Mouse (Mus musculus) ES-E14 (cell line): ENCODE results near the gene Lrguk. TPM values are rescaled to one million over a fixed set of nuclear protein-coding genes. Genes with fewer than 3 reads are reported as not detected.

Experiments
- DNase-seq: peaks from one replicate; pipeline ENCODE4 v3.0.0-alpha.2; 2013; ENCODE audit warnings: low read depth, low spot score
- H3K27ac ChIP-seq: 2 replicates; pipeline ENCODE4 v1.5.1; 2012; ENCODE audit warnings: low read depth, mild to moderate bottlenecking, low read length, moderate library complexity, mixed read lengths; ENCODE audit not compliant: poor library complexity, insufficient read depth, severe bottlenecking
- H3K36me3 ChIP-seq: 2 replicates; pipeline ENCODE4 v1.6.1; 2012; ENCODE audit warnings: mild to moderate bottlenecking, low read length, moderate library complexity, mixed read lengths; ENCODE audit not compliant: control insufficient read depth, poor library complexity, insufficient read depth, severe bottlenecking
- H3K4me1 ChIP-seq, 2 experiments: fragments of 150-350 bp in 1 of 2; sonication (generic) in 1 of 2; 2 replicates each; pipeline ENCODE4 v1.6.1; 2012; ENCODE audit warnings: low read length in 2 of 2, mild to moderate bottlenecking in 1 of 2, mixed read lengths in 1 of 2; ENCODE audit not compliant: control insufficient read depth in 2 of 2, insufficient read depth in 2 of 2, poor library complexity in 1 of 2
- H3K4me3 ChIP-seq, 2 experiments: fragments of 150-350 bp in 1 of 2; sonication (generic) in 1 of 2; 2 replicates each; pipeline ENCODE4 v1.5.1; 2012; ENCODE audit warnings: low read length in 2 of 2, low read depth in 1 of 2, mild to moderate bottlenecking in 1 of 2, mixed read lengths in 1 of 2; ENCODE audit not compliant: insufficient read depth in 1 of 2, poor library complexity in 1 of 2, severe bottlenecking in 1 of 2
- H3K9ac ChIP-seq: 2 replicates; pipeline ENCODE4 v1.6.1; 2012; ENCODE audit warnings: low read depth, mild to moderate bottlenecking, low read length, mixed read lengths; ENCODE audit not compliant: poor library complexity, insufficient read depth, severe bottlenecking
- H3K9me3 ChIP-seq: fragments of 150-350 bp; sonication (generic); 2 replicates; pipeline ENCODE4 v1.6.1; 2012; ENCODE audit warnings: low read depth, mild to moderate bottlenecking, low read length; ENCODE audit not compliant: control insufficient read depth, insufficient read depth
- CHD2 ChIP-seq: IDR thresholded peaks from 2 replicates; pipeline ENCODE4 v1.6.1; 2014; ENCODE audit warnings: mild to moderate bottlenecking, low read depth, low read length, inconsistent platforms
- HCFC1 ChIP-seq: IDR thresholded peaks from 2 replicates; pipeline ENCODE4 v1.6.1; 2012; ENCODE audit warnings: low read length, inconsistent platforms, borderline replicate concordance; ENCODE audit not compliant: insufficient read depth
- MAFK ChIP-seq: IDR thresholded peaks from 2 replicates; pipeline ENCODE4 v1.6.1; 2014; ENCODE audit warnings: mild to moderate bottlenecking, low read depth, low read length, inconsistent platforms; ENCODE audit not compliant: insufficient read depth
- ZC3H11A ChIP-seq: IDR thresholded peaks from 2 replicates; pipeline ENCODE4 v1.6.1; 2012; ENCODE audit warnings: low read depth, mild to moderate bottlenecking, inconsistent platforms, low read length, borderline replicate concordance
- ZNF384 ChIP-seq: IDR thresholded peaks from 2 replicates; pipeline ENCODE4 v1.6.1; 2012; ENCODE audit warnings: low read depth, low read length, inconsistent platforms
- in situ Hi-C, 2 experiments: fragments of 600-800 bp; cut with MboI; formaldehyde crosslinking; loops; one replicate each; pipeline ENCODE4 v1.15.1; 2025; ENCODE audit warnings: low sequenced_read_pairs in 2 of 2, inconsistent platforms in 1 of 2; ENCODE audit not compliant: unreplicated experiment in 2 of 2
- total RNA-seq: library from RNA; depleted of rRNA; stranded (reverse); fragments of 300-350 nt; gene quantifications from 2 replicates; pipeline ENCODE4 v1.2.3, GENCODE M21; 2012

Lrguk gene
- total RNA-seq, 1 experiment, result 2.0 TPM

GRCm38 (mm10) chr6:34142931-34143330, 113.7 kb downstream of the Lrguk start:
- Histone ChIP-seq H3K4me3 (no peak overlapping the region), H3K27ac (no peak overlapping the region), H3K4me1 (no peaks in the 10 kb centered on the region), H3K36me3 (no peaks in the 10 kb centered on the region), H3K9ac (no peak overlapping the region), H3K9me3 (no peaks in the 10 kb centered on the region)
- in situ Hi-C loops, result no loop called here
- no peak for DNase-seq
- TF ChIP-seq ZNF384 (no peak), MAFK (no peak), ZC3H11A (no peak), CHD2 (no peak), HCFC1 (no peak)

DNA sequence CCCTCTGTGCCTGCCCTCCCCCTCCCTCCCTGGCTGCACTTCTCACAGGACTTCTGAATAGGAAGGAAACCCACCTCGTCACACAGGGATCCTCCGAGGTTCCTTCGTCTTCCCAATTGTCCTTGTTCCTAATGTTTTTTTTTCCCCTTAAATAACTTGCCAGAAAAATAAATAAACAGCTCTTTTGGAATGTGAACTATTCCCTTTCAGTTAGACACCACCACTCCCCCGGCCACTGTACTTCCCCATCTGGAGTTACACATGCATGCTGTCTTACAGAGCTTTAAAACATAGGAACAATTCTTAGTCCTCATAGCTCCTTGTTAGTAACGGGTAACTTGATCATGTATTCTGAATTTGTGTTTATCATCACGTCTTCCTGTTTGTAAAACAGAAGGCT, 116.8 kb downstream of the Lrguk start:
- in situ Hi-C loops, result no loop called here
- Histone ChIP-seq H3K27ac (no peak overlapping the region), H3K9me3 (no peaks in the 10 kb centered on the region), H3K4me3 (no peak overlapping the region), H3K9ac (no peak overlapping the region), H3K36me3 (no peaks in the 10 kb centered on the region), H3K4me1 (no peaks in the 10 kb centered on the region)
- TF ChIP-seq HCFC1, result no peak
- TF ChIP-seq MAFK, result no peak
- no peak for TF ChIP-seq ZC3H11A
- TF ChIP-seq CHD2, result no peak
- no peak for TF ChIP-seq ZNF384
- no peak for DNase-seq

GRCm38 (mm10) chr6:34148021-34148420, 118.8 kb downstream of the Lrguk start:
- H3K9me3 ChIP-seq, result no peaks in the 10 kb centered on the region
- H3K9ac ChIP-seq, result no peak overlapping the region
- TF ChIP-seq ZNF384, result no peak
- no peak overlapping the region for H3K4me3 ChIP-seq
- no peaks in the 10 kb centered on the region for H3K36me3 ChIP-seq
- no peaks in the 10 kb centered on the region for H3K4me1 ChIP-seq
- DNase-seq, result no peak
- in situ Hi-C loops, result no loop called here
- H3K27ac ChIP-seq, result no peak overlapping the region

- no peaks in the 10 kb centered on the region for H3K9me3 ChIP-seq
- TF ChIP-seq ZC3H11A (no peak), ZNF384 (no peak), CHD2 (no peak), MAFK (no peak), HCFC1 (no peak)
- H3K27ac ChIP-seq, result no peak overlapping the region
- no peak overlapping the region for H3K4me3 ChIP-seq
- no peaks in the 10 kb centered on the region for H3K4me1 ChIP-seq
- no peaks in the 10 kb centered on the region for H3K36me3 ChIP-seq
- H3K9ac ChIP-seq, result no peak overlapping the region
- no peak for DNase-seq
- in situ Hi-C loops, result no loop called here
Measured at GRCm38 (mm10) chr6:34148639-34149038, 119.4 kb downstream of the Lrguk start.

DNA sequence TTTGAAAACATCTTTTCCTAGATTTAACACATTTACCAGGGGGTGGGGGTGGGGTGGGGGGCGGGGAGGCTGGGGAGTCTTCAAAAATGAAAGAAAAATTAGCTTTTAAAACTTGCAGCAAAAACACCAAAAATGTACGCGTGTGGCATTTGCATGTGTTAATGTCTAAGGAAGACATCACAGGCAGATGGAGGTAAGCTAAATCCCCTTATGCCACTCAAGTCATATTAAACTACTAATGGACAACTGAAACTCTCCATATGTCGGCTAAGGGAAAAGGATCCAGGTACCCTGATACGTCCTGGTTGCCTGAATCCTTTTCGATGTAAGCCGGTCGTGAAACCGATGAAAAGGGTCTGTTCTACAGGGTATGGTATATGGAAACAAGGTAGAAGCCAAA, 119.8 kb downstream of the Lrguk start:
- no peaks in the 10 kb centered on the region for H3K4me1 ChIP-seq
- H3K36me3 ChIP-seq, result no peaks in the 10 kb centered on the region
- no peaks in the 10 kb centered on the region for H3K9me3 ChIP-seq
- H3K4me3 ChIP-seq, result no peak overlapping the region
- no peak overlapping the region for H3K27ac ChIP-seq
- in situ Hi-C loops, result no loop called here
- DNase-seq, result no peak
- TF ChIP-seq ZNF384, result no peak
- TF ChIP-seq ZC3H11A, result no peak
- TF ChIP-seq CHD2, result no peak
- no peak for TF ChIP-seq MAFK
- TF ChIP-seq HCFC1, result no peak
- H3K9ac ChIP-seq, result no peak overlapping the region
